Mouse (Mus musculus) heart, embryonic 16.5 days (tissue): Measurements from ENCODE around the gene Pym1. TPM values are rescaled to one million over a fixed set of nuclear protein-coding genes. Genes with fewer than 3 reads are reported as not detected.

Experiments used
- ATAC-seq: fragments of 200-750 bp; cut with Nextera tagmentation; replicated peaks from 2 replicates; pipeline ENCODE4 v1.8.0; 2017; ENCODE audit warnings: moderate number of reproducible peaks; ENCODE audit not compliant: insufficient read depth, low FRiP score; ENCODE audit errors: extremely low read depth
- H3K27ac ChIP-seq: fragments of 300-500 bp; sonication (generic); 2 replicates; pipeline ENCODE4 v1.5.1; 2014; ENCODE audit warnings: mild to moderate bottlenecking, low read length, control low read depth, moderate library complexity
- H3K27me3 ChIP-seq: fragments of 300-500 bp; sonication (generic); 2 replicates; pipeline ENCODE4 v1.6.1; 2014; ENCODE audit warnings: low read length, mixed read lengths; ENCODE audit not compliant: control insufficient read depth, insufficient read depth
- H3K36me3 ChIP-seq: fragments of 300-500 bp; sonication (generic); 2 replicates; pipeline ENCODE4 v1.6.1; 2014; ENCODE audit not compliant: control insufficient read depth, insufficient read depth
- H3K4me1 ChIP-seq: fragments of 300-500 bp; sonication (generic); 2 replicates; pipeline ENCODE4 v1.6.1; 2014; ENCODE audit warnings: low read length, mixed read lengths; ENCODE audit not compliant: control insufficient read depth, insufficient read depth
- H3K4me2 ChIP-seq: fragments of 300-500 bp; sonication (generic); 2 replicates; pipeline ENCODE4 v1.6.1; 2014; ENCODE audit warnings: low read depth, mild to moderate bottlenecking, control low read depth, low read length
- H3K4me3 ChIP-seq: fragments of 300-500 bp; sonication (generic); 2 replicates; pipeline ENCODE4 v1.5.1; 2014; ENCODE audit warnings: mild to moderate bottlenecking, control low read depth, low read length
- H3K9ac ChIP-seq: fragments of 300-500 bp; sonication (generic); 2 replicates; pipeline ENCODE4 v1.6.1; 2014; ENCODE audit warnings: low read length, control low read depth
- H3K9me3 ChIP-seq: fragments of 300-500 bp; sonication (generic); replicated peaks from 2 replicates; pipeline ENCODE4 v1.6.1; 2016; ENCODE audit warnings: low read length; ENCODE audit not compliant: control insufficient read depth
- WGBS: fragments of 180-500 bp; shearing (Covaris S2); extraction: QIAGEN DNeasy Blood & Tissue Kit; methylation state at CpG from one replicate; pipeline ENCODE4 v1.1.7; 2014; 5-methylcytosine and 5-hydroxymethylcytosine counted together
- polyA plus RNA-seq: library from polyadenylated mRNA; unstranded; fragments of >200 nt; fragmentation: Nextera tagmentation; extraction: Ambion mirVana; gene quantifications from 2 replicates; pipeline ENCODE4 v1.2.1, GENCODE M21; 2015

Pym1 gene
- polyA plus RNA-seq, 1 experiment from 2014 or later: 20.3 TPM

DNA sequence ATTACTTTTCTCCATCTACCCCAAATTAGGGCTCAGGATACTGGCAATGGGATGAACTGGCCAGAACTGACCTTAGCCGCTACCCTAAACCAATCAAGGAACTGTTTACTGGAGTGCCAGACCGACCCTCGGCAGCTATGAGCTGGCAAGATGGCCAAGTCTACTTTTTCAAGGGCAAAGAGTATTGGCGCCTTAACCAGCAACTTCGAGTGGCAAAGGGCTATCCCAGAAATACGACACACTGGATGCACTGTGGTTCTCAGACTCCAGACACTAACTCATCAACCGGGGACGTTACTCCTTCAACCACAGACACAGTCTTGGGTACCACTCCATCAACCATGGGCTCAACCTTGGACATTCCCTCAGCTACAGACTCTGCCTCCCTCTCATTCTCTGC is 51.0 kb downstream of the Pym1 start:
- WGBS: 90% methylated on average over 8 of the region's 8 CpGs
- no peaks in the 10 kb centered on the region; the same call in 1 of the 2 replicates for H3K36me3 ChIP-seq
- H3K27ac ChIP-seq: no peak overlapping the region
- no peak overlapping the region for H3K4me2 ChIP-seq
- peaks cover 11% of the 10 kb centered on the region for H3K4me1 ChIP-seq
- ATAC-seq: no peak
- no peak overlapping the region for H3K4me3 ChIP-seq
- H3K9ac ChIP-seq: no peak overlapping the region
- H3K27me3 ChIP-seq: no peaks in the 10 kb centered on the region
- H3K9me3 ChIP-seq: no peaks in the 10 kb centered on the region

DNA sequence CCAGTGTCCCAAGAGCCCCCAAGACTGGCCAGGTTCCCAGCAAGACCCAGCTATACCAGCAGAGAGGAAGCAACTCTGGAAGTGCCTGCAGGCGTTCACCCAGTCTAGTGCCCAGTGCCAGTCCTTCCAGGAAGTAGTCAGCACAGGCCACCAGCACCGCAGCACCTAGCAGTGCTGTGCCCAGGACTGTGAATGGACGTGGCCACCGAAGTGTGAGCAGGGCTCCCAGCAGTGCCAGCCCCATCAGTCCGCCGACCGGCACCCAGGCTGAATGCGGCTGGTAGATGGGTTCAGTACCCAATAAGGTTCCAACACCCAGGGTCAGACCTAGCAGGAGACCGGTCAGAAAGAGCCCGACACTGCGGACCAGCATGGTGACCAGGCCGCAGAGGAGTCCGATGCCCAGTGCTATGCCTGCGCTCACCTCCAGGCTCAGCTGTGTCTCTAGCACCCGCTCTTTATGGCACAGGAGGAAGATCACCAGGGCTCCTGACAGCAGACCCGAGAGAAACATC is 54.3 kb downstream of the Pym1 start:
- no peak overlapping the region for H3K27ac ChIP-seq
- 87% methylated on average over 16 of the region's 16 CpGs for WGBS
- no peaks in the 10 kb centered on the region for H3K9me3 ChIP-seq
- no peak overlapping the region for H3K4me2 ChIP-seq
- peaks cover 21% of the 10 kb centered on the region for H3K4me1 ChIP-seq
- no peaks in the 10 kb centered on the region; the same call in none of the 2 replicates for H3K36me3 ChIP-seq
- ATAC-seq: no peak
- no peak overlapping the region for H3K4me3 ChIP-seq
- H3K27me3 ChIP-seq: no peaks in the 10 kb centered on the region
- no peak overlapping the region for H3K9ac ChIP-seq

DNA sequence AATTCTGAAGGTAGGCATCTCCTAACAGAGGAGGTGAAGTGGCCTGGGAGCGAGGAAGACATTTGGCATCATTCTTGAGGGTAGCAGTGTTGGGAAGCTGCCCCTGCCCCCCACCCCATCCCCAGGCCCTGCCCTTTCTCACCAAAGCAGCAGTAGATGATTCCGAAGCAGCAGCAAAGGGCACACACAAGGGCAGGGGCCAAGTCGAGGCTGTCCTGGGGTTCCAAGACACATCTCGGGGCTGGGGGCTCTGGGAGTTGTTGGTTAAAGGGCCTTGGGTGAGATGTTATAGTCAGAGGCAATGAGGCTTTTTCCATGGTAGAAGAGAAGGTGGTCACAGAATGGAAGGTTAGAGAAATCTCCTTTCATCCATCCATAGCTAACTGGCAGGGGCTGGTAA is 55.3 kb downstream of the Pym1 start:
- H3K4me2 ChIP-seq: peak overlapping the region; percentile 66
- no peaks in the 10 kb centered on the region for H3K27me3 ChIP-seq
- no peaks in the 10 kb centered on the region; the same call in none of the 2 replicates for H3K36me3 ChIP-seq
- peaks cover 30% of the 10 kb centered on the region for H3K4me1 ChIP-seq
- ATAC-seq: no peak
- WGBS: 47% methylated on average over 4 of the region's 4 CpGs
- H3K27ac ChIP-seq: no peak overlapping the region; the same call in 1 of the 2 replicates
- H3K9ac ChIP-seq: peak overlapping the region; percentile 94
- H3K4me3 ChIP-seq: peak overlapping the region; percentile 87
- H3K9me3 ChIP-seq: no peaks in the 10 kb centered on the region

DNA sequence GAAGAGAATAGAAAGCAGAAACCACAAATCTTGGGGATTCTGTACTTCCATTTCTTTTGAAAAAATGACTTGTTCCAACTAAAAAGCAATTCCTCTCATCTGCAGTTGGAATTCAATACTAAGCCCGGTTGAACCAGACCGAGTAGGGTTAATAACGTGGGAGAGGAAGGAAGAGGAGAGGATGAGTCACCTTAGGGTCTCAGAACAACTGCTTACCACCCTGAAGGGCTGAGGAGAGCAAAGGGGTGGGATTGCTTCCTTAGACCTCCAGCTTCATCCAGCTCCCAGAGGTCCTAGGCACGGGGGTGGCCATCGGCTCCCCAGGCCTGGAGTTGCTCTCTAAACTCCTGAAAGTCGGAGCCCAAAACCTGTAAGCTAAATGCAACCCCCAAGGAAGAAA is 55.7 kb downstream of the Pym1 start:
- Histone ChIP-seq H3K27ac (peak overlapping the region; percentile 99), H3K4me3 (peak overlapping the region; percentile 87), H3K4me1 (peaks cover 34% of the 10 kb centered on the region), H3K9me3 (no peaks in the 10 kb centered on the region), H3K9ac (peak overlapping the region; percentile 94), H3K27me3 (no peaks in the 10 kb centered on the region), H3K4me2 (peak overlapping the region; percentile 66), H3K36me3 (no peaks in the 10 kb centered on the region; the same call in none of the 2 replicates)
- ATAC-seq: no peak
- WGBS: 8% methylated on average over 6 of the region's 6 CpGs

DNA sequence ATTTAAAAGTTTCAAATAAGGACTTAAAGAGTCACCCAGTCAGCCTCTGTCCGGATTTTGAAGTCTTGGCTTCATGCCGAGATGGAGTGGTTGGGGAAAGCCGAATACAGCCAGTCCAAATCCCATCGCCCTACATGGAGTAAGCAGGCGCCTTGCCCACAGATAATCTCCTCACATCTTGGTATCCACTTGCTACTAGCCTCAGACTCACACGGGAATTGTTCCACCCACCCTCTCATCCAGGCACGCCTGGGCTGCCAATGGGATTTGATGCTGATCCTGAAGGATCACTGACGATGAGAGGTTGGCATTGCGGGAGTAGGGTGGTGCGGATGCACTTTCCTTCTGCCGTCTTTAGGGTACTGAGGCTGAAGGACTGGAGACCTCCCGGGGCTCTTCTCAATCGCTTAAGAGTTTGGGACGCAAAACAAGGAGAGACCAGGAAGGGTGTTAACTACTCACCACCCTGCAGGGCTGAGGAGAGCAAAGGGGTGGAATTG is 56.1 kb downstream of the Pym1 start, which contains the start of gene Dnajc14:
Gene Dnajc14 (plus strand): TSS at position 292 of the 500 bp plus-strand sequence.
- Histone ChIP-seq H3K4me1 (peaks cover 38% of the 10 kb centered on the region), H3K27me3 (no peaks in the 10 kb centered on the region), H3K4me3 (peak within 1 kb of the TSS; percentile 87), H3K27ac (peak within 1 kb of the TSS; percentile 99), H3K36me3 (peaks cover 3% of the 10 kb centered on the region), H3K9ac (peak within 1 kb of the TSS; percentile 94), H3K9me3 (no peaks in the 10 kb centered on the region), H3K4me2 (peak within 1 kb of the TSS; percentile 66)
- WGBS: under 1% methylated on average over 14 of the region's 14 CpGs
- peak; percentile 8; the same call in 1 of the 2 replicates for ATAC-seq

DNA sequence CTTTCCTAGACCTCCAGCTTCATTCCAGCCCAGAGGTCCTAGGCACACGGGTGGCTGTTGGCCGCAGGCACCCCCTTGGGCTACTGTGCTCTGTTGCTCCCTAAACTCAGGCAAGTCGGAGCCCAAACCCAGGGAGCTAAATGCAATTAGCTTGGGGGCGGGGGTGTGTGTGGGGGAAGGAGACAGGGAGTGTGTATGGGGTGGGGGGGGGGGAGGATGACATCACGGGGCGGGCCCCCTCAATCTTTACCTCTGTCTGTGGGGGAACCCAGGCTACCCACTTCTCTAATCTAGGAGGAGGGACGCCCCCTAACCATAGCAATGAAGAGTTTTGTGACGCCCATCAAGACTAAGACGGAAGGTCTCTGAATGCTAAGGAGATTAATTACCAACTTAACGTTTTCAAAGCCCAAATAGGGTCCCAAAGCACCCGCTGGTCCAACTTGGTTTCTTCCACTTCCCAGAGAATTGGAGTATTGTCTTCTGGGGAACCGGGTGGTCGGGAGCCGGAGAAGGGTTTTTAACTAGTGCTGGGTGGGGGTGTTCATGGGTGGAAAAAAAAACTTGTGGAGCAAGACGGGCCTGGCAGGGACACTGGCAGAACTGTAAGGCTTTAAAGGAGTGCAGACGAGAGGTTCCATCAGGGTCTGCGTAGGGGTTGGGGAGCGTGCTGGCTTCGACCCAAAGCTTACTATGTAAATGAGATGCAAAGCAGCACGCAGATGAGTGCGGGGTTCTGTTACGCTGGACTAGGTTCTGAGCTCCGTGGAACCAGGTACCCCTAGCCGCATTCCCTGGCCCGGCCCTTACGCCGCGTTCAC is 56.8 kb downstream of the Pym1 start, which contains the start of gene Tmem198b:
Gene Tmem198b (minus strand): TSS at position 100 of the 821 bp plus-strand sequence.
- peak; percentile 53 for ATAC-seq
- peaks cover 4% of the 10 kb centered on the region for H3K36me3 ChIP-seq
- H3K27ac ChIP-seq: peak within 1 kb of the TSS; percentile 99
- H3K9me3 ChIP-seq: no peaks in the 10 kb centered on the region
- H3K4me1 ChIP-seq: peaks cover 43% of the 10 kb centered on the region
- H3K4me3 ChIP-seq: peak within 1 kb of the TSS; percentile 87
- peak within 1 kb of the TSS; percentile 66 for H3K4me2 ChIP-seq
- H3K9ac ChIP-seq: peak within 1 kb of the TSS; percentile 94
- no peaks in the 10 kb centered on the region for H3K27me3 ChIP-seq
- under 1% methylated on average over 27 of the region's 28 CpGs for WGBS

DNA sequence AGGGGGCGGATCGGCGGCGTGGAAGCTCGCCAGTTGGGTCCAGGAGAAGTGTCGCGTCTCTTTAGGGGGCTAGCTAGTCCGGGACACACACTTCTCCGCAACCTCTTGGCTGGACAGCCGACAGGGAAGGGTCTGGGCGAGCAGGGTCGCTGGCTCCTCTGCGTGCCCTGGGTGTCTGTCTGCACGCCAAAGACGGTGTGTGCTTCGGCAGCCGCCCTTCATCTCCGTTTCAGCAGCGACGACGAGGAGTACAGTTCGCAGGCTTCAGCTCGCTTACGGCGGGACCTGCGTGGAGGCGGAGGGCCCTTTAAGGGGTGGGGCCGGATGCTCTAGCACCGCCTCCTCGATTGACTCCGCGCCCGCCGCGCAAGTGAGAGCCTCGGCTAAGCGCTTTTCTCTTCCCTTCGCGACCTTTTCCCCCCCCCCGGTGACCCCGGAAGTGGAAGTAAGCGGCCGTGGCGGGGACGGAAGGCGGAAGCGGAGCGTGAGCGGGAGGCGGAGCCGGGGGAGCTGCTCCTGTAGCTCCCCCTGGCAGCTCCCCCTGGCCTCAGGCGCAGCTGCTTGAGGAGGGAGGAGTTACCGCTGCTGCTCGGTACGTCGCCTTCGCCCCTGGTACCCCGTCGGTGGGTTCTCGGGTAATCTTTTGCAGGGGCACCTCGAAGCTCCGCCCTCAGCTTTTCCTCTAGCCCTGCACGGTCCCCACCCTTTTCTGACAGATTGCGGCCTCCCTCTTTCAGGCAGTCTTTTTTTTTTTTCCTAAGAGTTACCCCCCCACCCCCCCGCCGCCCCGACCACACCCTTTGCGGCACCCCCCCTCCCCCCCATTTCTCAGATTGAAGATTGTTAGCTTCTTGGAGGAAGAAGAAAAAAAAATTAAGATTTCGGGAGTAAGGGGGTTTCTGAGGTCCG is 57.7 kb downstream of the Pym1 start:
- Histone ChIP-seq H3K27me3 (no peaks in the 10 kb centered on the region), H3K27ac (peak overlapping the region; percentile 99), H3K9me3 (no peaks in the 10 kb centered on the region), H3K4me1 (peaks cover 46% of the 10 kb centered on the region), H3K4me3 (peak overlapping the region; percentile 87), H3K36me3 (peaks cover 8% of the 10 kb centered on the region), H3K9ac (peak overlapping the region; percentile 94), H3K4me2 (peak overlapping the region; percentile 76)
- peak; percentile 92 for ATAC-seq
- WGBS: under 1% methylated on average over 70 of the region's 70 CpGs

DNA sequence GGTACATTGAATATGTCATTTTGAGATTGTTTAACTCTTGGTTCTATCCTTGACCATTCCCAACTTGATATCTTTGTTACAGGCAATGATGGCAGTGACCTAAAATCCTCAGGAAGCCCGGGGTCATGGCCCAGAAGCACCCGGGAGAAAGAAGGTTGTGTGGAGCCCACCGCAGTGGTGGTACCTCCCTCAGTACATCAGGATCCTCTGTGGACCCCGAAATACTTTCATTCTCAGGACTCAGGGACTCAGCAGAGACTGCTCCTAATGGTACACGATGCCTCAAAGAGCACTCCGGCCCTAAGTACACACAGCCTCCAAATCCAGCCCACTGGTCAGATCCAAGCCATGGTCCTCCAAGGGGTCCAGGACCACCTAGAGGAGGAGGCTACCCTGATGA is 58.4 kb downstream of the Pym1 start:
- ATAC-seq: no peak
- H3K4me2 ChIP-seq: peak overlapping the region; percentile 76
- H3K27me3 ChIP-seq: no peaks in the 10 kb centered on the region
- H3K9ac ChIP-seq: peak overlapping the region; percentile 70
- H3K4me1 ChIP-seq: peaks cover 46% of the 10 kb centered on the region
- peaks cover 9% of the 10 kb centered on the region for H3K36me3 ChIP-seq
- no peak overlapping the region for H3K27ac ChIP-seq
- no peaks in the 10 kb centered on the region for H3K9me3 ChIP-seq
- H3K4me3 ChIP-seq: peak overlapping the region; percentile 87
- WGBS: 53% methylated on average over 6 of the region's 6 CpGs
